Mouse (Mus musculus) heart, postnatal 10 days (tissue): ENCODE measurements around the gene Slc39a1. TPM values are rescaled to one million over a fixed set of nuclear protein-coding genes. Genes with fewer than 3 reads are reported as not detected.

ENCODE experiments used
- DNase-seq, 2 experiments: peaks; one replicate each; pipeline ENCODE4 v3.0.0; 2021
- intact Hi-C: fragments of 180-260 bp; cut with DNase I; formaldehyde crosslinking; loops from one replicate; pipeline ENCODE4 v1.15.1; 2025
- total RNA-seq, 2 experiments: library from RNA; stranded (reverse); gene quantifications; 2 replicates each; pipeline ENCODE4 v1.2.3; 2021

The Slc39a1 gene
- 100 to 1,000 TPM; 105 to 110 TPM for total RNA-seq

DNA sequence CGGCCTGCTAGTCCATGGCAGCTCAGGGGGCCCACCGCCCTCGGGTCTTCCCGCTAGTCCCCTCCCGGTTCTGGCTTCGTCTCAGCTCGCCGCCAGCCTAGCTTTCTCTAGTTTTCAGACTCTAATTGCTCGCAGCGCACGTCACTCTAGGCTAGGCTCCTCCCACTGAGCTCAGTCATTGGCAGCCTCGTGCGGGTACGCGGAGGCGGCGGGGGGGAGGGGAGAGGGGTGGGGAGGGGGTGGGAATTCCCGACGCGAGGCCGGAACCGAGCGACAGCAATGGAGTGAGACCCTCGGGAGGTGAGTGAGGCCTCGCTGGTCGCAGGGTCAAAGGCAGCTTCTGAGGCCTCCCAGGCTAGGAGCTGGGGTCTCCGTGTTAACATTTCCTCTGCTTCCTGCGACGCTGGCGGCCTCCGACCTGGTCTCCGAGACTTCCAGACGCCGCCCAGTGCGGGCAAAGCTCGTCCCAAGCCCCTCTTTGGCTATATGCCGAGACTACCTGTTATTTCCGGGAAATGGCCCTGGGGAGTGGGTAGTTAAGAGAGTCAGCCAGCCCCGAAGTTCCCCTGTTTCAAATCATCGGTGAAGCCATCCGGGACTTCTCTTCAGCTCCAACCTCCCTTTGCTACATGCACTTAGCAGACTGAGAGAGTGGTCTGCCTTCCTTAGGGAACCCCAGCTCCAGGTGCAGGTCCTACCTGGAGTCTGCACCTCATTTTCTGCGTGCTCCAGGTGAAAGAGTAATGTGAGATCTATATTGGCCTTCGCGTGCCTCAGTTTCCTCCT lies at the start of gene Slc39a1:
TSS of gene Slc39a1 (plus strand) at position 213 of the 786 bp plus-strand sequence.
- peak; percentile 96 to 97 for DNase-seq
- intact Hi-C loops: loop anchor here (2.0 kb wide), 2 partner anchors 15 to 27 kb away; no protein-coding TSS in a partner anchor

DNA sequence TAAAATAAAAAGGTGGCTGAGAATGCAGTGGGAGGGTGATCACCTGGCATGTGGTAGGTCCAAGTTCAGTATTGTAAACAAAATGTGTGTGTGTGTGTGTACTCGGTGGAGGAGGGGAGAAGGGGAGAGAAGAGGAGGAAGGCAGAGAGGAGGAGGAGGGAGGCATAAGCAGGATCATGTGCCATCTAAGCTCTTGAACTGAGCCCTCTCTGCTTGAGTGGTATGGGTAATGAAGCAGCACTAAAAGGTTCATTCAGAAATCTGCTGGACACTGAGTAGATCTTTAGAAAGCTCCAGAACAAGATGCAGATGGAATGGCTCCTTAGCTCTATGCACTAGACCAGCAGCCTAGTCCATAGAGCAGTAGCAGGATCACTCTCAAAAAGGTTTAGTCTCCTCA lies 45.1 kb upstream of the Slc39a1 start:
- intact Hi-C loops: no loop called here

DNA sequence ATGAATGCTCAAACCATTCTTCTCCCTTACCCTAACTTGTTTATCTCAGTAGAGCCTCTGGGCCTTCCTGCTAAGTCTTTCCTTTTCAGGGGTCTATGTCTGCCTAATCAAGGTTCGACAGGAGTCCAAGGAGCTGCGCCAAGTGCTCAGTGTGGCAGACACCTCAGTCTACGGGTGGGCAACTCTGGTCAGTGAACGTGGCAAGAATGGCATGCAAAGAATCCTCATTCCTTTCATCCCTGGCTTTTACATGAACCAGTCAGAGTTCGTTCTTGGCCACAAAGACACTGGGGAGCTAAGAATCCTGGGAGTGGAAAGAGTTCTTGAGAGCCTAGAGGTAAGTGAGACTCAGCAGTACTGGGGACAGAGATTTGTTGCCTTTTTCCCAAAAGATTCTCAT lies 44.4 kb upstream of the Slc39a1 start:
- intact Hi-C loops: no loop called here
- DNase-seq: peak in 1 of 2 experiments; percentile 20

More for the DNA sequence above, 45.1 kb upstream of the Slc39a1 start:
- no peak for DNase-seq

DNA sequence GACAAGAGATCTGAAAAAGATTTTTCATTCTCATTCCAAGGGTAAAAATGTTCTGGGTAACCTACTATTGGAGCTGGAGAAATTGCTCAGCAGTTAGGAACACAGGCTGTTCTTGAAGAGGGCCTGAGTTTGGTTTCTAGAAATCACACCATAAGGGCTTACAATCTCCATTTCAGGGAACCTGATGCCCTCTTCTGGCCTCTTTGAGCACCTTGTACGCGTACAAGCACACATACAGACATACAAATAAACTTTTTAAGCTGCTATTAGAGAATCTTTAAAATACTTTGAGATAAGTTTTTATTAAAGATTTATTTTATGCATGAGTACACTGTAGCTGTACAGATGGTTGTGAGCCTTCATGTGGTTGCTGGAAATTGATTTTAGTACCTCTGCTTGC lies 43.4 kb upstream of the Slc39a1 start:
- no peak for DNase-seq
- intact Hi-C loops: no loop called here

GRCm38 (mm10) chr3:90208662-90209061 lies 39.3 kb upstream of the Slc39a1 start:
- no peak for DNase-seq
- intact Hi-C loops: no loop called here

- intact Hi-C loops: no loop called here
- DNase-seq: no peak
Measured at GRCm38 (mm10) chr3:90209908-90210566, 37.9 kb upstream of the Slc39a1 start.

DNA sequence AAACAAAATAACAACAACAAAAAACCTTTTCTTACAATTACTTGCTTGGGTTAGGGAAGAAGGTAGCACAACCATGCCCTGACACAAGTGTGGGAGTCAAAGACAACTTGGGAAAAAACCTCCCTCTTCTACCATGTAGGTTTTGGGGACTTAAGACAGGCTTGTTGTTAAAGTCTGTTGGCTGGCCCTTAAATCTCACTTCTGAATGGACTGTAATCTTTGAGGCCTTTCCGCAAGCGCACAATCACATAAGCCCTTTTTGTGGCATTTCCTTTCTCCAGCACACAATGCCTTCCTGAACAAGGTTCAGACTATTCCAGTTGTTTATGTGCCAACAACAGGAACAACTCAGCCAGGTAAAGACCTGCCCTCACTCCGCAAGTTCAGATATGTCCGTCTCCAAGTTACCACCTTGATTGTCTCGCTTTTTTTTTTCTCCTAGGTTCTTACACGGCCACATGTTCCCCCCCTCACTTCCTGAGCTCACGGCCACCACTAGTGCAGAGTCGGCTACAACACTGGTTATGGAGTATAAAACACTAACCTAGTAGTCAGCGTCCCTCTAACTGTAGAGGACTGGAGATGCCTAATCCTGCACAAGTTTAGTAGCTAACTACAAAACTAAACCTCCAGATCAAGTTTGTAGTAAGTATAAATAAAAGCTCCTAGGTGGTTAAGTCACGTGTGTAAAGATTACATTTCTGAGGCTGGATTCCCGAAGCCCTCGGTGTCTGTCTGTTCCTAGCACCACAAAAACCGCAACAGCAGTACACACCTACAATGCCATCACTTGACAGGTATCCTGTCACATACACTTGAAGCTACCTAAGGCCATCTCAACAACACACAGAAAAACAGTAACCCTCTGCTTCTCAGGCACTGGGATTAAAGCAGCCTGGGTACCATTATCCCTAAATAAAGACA lies 36.2 kb upstream of the Slc39a1 start:
- no peak for DNase-seq
- intact Hi-C loops: no loop called here

- intact Hi-C loops: no loop called here
- no peak for DNase-seq
Measured at GRCm38 (mm10) chr3:90212723-90213122, 35.2 kb upstream of the Slc39a1 start.

GRCm38 (mm10) chr3:90213377-90213866 lies 34.5 kb upstream of the Slc39a1 start, which contains the start of the genes Rps27 and Rab13:
TSS of gene Rps27 (minus strand) at chr3:90213651.
TSS of gene Rab13 (plus strand) at chr3:90213695.
- intact Hi-C loops: no loop called here
- peak; percentile 95 for DNase-seq

GRCm38 (mm10) chr3:90213956-90214684 lies 33.9 kb upstream of the Slc39a1 start:
- intact Hi-C loops: no loop called here
- DNase-seq: peak in 1 of 2 experiments; percentile 33

DNA sequence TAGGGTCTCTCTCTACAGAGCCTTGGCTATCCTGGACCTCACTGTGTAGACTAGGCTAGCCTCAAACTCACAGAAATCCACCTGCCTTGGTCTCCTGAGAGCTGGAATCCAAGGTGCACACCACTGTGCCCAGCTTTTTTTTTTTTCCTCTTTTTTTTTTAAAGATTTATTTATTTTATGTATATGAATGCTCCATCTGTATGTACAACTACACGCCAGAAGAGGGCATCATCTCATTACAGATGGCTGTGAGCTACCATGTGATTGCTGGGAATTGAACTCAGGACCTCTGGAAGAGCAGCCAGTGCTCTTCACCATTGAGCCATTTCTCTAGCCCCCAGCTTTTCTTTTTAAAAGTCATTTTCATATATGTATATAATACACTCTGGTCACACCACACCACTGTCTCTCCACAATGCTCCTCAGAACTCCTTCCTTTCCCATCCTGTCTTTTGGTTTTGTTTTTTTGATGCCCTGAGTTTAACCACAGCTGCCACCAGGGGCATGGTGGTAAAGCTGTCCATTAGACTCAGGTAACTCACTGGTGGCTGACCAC lies 32.1 kb upstream of the Slc39a1 start:
- intact Hi-C loops: no loop called here
- DNase-seq: no peak

- peak; percentile 54 to 67 for DNase-seq
- intact Hi-C loops: loop anchor here (1.0 to 2.0 kb wide), 3 partner anchors 27 to 153 kb away; no protein-coding TSS in a partner anchor
Measured at GRCm38 (mm10) chr3:90220088-90220487, 27.9 kb upstream of the Slc39a1 start.

GRCm38 (mm10) chr3:90220531-90220951 lies 27.4 kb upstream of the Slc39a1 start:
- intact Hi-C loops: loop anchor here (1.0 to 2.0 kb wide), 3 partner anchors 26 to 153 kb away; no protein-coding TSS in a partner anchor
- peak; percentile 87 for DNase-seq

DNA sequence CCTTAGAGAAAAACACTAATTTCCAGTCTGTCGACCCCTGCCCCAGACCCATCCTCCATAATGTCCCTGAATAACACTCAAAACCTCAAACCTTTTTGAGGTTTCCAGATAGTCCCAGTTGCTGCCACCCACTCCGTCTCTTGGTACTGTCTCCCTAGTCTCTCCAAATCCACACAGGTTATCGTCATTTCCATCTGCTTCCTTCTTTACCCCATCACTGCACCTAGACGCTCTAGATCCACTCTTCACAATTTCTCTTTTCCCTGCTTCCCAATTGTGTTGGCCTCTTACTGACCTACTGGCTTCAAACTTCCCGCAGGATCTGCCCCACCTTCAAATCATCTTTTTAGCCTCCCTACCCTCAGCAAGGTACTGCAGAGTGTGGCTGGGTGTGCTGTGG lies 26.8 kb upstream of the Slc39a1 start:
- intact Hi-C loops: loop anchor here (2.0 kb wide), 2 partner anchors 26 to 36 kb away; no protein-coding TSS in a partner anchor
- peak in 1 of 2 experiments; percentile 12 for DNase-seq

DNA sequence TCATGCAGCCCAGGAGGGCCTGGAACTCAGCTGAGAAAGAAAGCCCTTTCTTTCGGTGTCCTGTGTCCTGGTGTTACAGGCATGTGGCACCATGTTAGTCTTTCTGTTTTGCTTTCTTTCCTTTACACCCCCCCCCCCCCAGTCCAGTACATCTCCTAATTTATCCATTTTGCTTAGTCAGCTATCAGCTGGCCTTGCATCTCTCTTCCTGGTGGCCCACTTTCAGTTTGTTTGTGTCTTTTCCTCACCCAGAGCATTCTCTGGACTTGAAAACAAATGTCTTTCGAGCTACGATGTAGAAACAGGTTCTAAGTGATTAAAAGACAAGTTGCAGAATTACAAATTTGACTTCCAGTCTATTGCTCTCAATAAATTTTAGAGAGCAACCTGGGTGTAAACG lies 25.5 kb upstream of the Slc39a1 start:
- intact Hi-C loops: no loop called here

DNA sequence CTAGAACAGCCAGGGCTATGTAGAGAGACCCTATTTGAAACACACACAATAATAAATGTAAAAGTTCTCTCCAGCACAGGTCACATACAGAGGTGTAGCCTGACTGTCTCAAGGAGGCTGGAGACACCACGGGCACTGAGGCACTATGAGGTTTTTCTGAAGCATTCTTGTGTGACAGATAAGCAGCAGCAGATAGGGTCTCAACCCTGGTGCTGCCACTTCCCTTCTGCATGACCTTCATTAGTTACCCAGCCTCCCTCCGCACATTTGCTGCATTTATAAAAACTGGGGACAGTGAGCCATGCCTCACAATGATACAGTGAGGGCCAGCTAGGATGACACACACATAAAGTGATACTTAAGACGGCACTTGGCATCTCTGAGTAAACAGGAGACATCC lies 25.0 kb upstream of the Slc39a1 start:
- no peak for DNase-seq
- intact Hi-C loops: no loop called here

More for the DNA sequence above, 25.5 kb upstream of the Slc39a1 start:
- no peak for DNase-seq

- intact Hi-C loops: no loop called here
- no peak for DNase-seq
Measured at GRCm38 (mm10) chr3:90224331-90224730, 23.6 kb upstream of the Slc39a1 start.

- intact Hi-C loops: no loop called here
- DNase-seq: no peak
Measured at GRCm38 (mm10) chr3:90231075-90231474, 16.9 kb upstream of the Slc39a1 start.
